Mouse (Mus musculus) olfactory bulb, adult 2 months (tissue): ENCODE data around the gene Ngb.

Source experiments
- CTCF ChIP-seq: fragments of 200-500 bp; IDR thresholded peaks from 2 replicates; pipeline ENCODE4 v1.5.1; 2012; ENCODE audit warnings: low read depth, mild to moderate bottlenecking, low read length, moderate library complexity; ENCODE audit not compliant: insufficient read depth
- POLR2A ChIP-seq: fragments of 200-500 bp; IDR thresholded peaks from 2 replicates; pipeline ENCODE4 v1.6.1; 2012; ENCODE audit warnings: mild to moderate bottlenecking, low read depth, low read length, moderate library complexity; ENCODE audit not compliant: insufficient read depth

DNA sequence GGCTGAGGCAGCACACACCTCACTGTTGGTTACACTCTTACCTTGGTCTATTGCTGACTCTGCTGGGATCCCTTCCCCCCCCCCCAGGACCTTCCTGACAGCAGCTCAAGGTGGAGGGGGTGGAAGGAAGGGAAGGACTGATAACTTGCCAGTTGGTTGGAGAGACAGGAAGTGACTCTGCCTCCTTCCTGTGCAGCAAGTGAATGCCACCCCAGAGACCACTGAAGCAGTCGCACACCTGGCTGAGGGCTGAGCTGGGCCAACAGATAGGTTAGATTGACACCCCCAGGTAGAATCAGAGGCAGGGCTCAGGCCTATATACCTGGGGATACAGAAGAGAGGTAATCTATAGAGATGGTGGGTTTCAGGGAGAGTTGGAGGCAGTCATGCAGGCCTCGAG is 10.4 kb downstream of the Ngb start:
- TF ChIP-seq POLR2A (no peak), CTCF (no peak)
